Mouse (Mus musculus): ENCODE measurements around the gene Oosp3.

- TF ChIP-seq POLR2A (IDR thresholded peaks at IDR 0.05; ENCODE audit: borderline replicate concordance, insufficient read depth, low read length) (no peak), CTCF (IDR thresholded peaks at IDR 0.05; ENCODE audit: borderline replicate concordance, insufficient read depth, low read depth, low read length) (no peak)
Measured at GRCm38 (mm10) chr19:11698342-11698741, 1.5 kb downstream of the Oosp3 start.

All from cerebellum, adult 2 months (tissue).